Mouse (Mus musculus) forelimb bud, embryonic 11.5 days (tissue): ENCODE results near the gene Sds.
A peak's percentile ranks its signal among the peaks of the same experiment; 100 is the strongest.

Experiments
- DNase-seq: peaks from one replicate; pipeline ENCODE4 v3.0.0-alpha.2; 2012; ENCODE audit warnings: low read depth, low spot score

Gene Sds

DNA sequence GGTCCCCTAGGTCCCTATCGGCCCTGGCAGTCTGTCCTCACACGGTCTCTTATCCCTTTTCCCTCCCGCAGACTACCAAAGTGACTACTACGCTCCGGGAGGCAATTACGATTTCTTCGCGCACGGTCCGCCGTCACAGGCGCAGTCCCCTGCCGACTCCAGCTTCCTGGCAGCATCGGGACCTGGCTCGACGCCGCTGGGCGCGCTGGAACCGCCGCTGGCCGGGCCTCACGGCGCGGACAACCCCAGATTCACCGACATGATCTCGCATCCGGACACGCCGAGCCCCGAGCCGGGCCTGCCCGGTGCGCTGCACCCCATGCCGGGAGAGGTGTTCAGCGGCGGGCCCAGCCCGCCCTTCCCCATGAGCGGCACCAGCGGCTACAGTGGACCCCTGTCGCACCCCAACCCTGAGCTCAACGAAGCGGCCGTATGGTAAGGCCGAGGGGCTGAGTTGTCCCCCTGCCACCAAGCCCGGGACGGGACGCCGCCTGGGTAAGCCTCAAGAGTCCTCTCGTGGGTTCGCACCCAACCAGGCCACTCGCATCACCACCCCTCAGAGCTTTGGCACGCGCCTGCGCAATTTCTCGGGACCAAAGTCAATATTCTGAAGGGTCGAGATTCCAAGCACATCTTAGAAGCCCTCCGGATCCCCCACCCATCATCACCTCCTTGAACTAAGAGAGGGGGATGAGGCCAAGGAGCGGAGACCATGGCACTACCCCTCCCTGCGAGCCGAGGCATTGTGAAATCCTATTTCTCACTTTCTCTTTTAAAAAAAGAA is 36.2 kb upstream of the Sds start:
- no peak for DNase-seq

DNA sequence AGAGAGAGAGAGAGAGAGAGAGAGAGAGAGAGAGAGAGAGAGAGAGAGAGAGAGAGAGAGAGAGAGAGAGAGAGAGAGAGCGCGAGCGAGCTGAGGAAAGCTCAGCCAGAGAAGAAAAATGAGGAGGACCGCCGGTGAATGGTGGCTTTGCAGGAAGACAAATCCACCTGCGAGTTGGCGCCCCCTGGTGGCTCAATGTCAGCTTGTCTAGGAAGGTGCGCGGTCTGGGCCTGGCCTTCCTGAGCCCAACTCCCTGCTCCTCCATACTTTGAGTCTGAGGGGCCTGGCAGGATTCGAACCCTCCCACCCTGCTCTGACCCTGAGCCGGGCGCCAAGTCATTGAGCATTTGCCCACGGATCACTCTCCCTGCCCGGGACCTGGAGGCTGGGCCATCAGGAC is 35.6 kb upstream of the Sds start:
- peak; percentile 92 for DNase-seq

DNA sequence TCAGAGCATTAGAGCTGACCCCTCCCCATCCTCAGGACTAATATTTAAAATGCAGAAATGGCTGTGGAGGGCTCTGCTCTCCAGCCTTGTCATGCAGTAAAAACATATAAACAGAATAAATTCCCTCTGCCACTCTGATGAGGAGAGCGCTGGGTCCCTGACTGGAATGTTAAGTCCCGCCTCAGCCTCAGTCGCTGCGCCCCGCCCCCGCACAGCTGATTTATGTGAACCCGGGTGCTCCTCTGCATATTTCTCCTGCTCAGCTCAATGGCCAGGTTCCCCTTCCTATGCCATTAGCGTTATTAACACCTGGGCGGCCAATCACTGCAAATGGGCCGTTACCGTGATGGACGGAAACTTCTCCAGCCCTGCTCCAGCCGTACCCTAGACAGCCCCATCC is 29.0 kb upstream of the Sds start:
- no peak for DNase-seq

DNA sequence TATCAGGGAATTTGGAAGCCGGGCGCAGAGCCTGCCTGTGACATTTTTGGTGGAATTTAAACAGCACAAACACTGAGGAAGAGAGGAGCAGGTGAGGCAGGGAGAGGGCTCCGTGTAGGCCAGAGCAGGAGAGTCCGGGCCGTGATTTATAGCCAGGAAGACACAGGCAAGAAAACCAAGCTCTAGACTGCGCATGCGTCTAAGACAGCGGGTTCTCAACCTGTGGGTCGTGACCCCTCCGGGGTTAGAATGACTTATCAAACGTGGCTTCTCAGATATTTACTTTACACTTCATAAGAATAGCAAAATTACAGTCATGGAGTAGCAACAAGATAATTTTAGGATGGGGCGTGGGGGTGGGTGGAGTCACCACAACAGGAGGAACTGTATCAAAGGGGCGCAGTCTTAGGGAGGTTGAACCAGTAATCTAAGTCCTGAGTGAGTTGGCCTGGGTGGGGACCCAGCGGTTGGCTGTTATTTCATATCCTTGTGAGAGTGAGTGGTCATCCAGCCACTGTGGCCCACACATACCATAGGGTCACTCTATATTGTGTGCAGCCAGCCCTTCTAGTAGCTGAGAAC is 21.5 kb upstream of the Sds start:
- no peak for DNase-seq

DNA sequence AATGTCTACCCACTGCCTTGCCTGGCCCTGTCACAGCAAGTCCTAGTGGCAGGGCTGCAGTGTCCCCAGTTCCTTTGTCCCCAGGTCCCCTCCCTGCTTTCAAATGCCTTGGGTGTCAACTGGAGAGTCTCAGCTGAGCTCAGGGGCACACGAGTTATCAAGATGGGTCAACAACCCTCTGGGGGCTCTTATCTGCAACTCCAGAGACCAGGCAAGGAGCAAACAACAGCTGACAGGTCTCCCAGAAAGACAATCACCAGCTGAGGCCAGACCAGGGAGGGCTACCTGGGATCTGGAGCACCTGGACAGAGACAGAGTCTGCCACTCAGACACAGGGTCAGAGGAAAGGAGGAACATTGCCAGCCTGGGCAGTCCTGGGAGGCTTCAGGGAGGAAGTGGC is 20.1 kb upstream of the Sds start:
- no peak for DNase-seq

DNA sequence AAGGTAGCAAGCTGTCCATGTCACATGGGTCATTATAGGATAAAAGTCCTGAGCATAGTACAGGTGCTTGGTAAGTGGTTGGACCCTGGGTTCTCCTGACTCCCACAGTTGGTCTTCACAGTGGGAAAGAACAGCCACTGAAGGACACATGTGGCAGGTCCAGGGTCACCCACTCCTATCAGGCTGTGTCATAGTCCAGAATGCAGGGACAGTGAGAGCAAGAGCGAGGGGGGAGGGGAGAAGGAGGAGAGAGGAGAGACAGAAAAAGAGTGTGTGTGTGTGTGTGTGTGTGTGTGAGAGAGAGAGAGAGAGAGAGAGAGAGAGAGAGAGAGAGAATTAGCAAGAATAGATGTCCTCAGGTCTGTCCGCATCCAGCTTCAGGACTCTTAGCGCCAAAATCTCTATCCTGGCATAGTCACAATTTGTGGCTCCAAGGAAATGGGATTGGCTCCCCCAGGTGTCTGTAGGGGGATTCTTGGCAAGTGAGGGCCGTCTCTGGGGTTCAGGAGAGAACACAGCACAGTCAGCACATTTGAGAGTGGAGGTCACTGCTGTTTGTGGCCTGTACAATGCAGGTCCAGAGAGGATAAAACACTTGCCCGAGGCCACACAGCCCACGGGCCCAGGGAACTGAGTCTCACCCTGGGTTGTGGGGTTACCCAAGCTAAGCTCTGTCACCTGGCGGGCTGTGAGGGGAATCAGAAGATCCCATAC is 19.3 kb upstream of the Sds start:
- DNase-seq = no peak

DNA sequence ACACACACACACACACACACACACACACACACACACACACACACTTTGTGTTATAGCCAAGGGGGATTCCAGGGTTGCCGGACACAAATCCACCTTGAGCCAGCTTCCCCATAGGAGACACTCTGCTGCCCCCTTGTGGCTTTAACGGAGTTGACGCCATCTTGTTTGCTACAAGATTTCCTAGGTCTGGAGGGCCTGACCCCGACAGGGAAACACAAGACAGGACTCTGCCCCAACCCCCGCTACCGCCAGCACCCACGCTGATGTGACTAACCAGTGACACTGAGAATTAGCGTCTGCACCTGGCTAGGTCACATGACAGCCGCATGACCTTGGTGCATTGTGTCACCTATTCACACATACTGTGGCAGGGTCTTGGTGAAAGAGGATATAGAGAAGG is 18.7 kb upstream of the Sds start:
- DNase-seq = peak; percentile 86

DNA sequence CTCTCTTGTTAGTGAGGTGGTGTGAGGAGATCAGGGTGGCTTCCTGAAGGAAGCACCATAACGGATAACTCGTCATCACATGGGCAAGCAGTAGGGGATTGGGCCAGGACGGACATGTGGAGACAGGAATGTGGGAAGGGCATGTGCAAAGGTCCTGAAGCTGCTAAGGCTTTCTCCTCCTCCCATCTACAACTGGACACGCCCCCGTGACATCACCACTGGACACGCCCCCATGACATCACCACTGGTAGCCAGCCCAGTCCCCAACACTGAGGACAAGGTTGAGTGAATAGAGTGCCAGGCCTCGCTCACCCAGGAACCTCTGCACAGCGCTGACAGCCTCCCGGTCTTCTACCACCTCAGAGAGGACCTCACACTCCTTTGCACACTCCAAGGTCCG is 17.2 kb upstream of the Sds start:
- no peak for DNase-seq

DNA sequence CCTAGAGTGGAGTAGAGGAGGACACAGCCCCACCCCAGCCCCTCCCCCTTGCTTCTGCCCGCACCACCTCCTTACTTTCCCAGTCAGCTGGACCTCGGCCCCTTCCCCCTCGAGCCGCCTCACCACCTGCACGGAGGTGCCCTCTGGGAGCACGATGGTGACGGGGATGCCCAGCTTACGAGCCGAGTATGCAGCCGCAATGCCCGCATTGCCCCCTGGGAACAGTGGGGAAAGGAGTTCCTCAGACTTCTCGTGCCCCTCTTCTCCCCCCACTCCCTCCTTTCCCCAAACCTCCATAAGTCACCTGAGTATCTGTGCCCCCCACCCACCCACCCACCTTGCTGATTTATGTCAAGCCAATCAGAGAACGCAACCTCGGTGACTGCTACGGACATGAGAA is 14.4 kb upstream of the Sds start:
- DNase-seq = no peak

DNA sequence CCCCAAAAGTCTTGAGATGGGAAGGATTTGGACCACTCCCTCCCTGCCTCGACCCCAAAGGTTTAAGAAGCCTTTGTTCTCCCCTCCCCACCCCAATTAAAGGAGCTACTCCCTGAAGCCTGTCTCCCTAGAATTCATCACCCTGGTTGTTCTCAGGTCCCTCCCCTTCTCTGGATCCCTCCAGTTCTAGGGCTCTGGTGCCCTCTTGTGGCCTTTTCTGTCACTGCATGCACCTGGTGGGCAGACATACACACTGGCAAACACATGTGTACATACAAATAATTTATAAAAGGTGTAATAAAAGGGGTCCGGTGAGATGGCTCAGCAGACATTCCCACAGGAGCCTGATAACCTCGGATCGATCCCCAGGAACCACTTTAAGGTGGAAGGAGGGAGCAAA is 12.0 kb upstream of the Sds start:
- no peak for DNase-seq

DNA sequence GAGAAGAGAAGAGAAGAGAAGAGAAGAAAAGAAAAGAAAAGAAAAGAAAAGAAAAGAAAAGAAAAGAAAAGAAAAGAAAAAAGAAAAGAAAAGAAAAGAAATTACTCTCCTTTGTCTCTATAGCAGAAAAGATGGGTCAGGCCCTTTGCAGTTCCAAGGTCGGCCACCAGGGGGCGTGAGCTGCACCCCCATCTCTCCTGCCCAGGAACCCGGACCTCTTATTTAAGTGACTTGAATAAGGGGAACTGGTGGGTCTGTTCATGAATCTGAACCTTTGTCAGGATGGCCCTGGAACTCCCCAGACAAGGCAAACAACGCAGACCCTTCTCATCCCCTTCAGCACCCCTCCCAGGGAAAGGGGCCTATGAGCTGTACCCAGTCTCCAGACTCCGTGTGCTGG is 11.3 kb upstream of the Sds start:
- DNase-seq = no peak

DNA sequence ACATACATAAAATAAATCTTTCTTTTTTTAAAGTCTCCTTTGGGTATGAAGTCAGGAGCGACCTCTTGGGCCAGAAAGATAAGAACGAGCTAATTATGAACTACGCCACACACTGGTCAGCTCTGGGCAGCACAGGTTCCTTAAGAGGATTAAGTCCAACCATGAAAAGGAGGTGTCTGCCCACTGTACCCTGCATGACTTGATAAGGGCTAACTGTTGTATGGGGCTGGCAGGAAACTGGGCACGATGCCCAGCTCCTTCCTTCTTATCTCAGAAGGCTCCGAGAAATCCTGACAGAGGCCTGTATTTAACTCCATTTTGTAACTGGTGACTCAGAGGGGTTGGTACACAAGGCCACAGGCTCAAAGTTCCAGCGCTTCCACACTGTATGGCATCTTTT is 10.5 kb upstream of the Sds start:
- no peak for DNase-seq

DNA sequence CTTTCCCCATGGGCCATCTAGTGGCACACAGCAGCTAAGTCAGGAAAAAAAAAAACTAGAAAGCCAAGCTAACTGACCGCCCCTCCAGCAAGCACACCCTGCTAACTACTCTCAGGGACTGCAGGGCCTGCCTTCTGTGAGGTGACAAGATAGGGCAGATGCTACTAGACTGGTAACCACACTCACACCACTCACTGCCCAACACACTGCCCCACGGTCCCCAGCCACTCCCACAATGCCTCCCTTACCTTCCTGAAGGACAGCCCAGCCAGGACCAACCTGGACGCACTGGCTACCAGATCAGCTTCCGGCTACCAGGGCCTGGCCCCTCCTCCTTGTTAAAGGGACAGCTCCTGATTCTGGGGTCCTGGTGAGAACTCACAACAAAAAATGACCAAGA is 9.3 kb upstream of the Sds start:
- no peak for DNase-seq

DNA sequence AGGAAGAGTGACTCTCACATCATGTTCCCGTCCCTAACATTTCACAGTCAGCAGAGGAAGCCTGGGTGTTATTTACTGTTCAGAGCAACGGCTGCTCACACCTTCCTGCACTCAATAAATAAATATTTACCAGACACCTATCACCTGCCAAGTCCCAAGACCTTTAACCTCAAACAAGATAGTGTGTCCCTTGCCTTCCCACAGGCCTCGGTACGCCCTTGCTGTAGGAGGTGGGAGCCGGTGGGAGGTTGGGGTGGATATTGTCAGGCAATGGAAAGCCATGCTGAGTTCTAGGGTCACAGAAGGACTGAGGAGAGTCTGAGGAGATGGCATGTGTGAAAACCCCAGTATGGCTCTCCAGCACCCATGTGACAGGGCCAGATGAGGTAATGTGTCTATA is 8.0 kb upstream of the Sds start:
- DNase-seq = no peak

DNA sequence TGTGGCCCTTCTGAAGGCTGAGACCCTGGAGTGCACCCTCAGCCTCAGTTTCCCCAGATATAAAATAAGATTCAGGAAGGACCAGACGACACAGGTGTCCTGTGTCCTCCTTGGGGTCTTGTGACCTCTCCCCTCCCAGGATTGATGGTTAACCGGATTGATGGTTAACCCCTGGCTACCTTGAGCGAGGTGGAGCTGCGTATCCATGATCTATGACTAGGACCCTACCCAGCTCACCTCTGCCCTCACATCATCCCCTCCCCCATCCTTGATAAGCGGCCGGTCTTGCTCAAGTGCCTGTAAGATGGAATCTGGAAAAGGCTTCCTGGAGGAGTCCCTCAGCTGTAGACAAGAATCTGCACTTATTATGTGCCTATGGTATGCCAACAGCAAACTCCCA is 7.5 kb upstream of the Sds start:
- no peak for DNase-seq

DNA sequence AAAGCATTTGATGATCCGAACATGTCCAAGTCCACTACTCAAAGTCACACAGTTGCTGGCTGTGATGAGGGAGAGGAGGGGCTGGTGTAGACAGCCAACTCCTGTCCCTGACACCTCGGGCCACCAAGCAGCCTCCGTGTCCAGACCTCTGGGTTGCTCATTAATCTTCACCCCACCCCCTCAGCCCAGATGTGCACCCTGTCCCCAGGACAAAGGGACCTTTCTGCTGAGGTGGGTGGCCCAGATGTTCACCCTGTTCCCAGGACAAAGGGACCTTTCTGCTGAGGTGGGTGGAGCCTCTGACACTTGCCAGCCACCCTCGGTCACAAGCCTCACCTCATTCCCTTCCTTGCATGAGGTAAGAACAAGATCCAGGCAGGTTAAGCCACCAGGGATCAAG is 4.8 kb upstream of the Sds start:
- DNase-seq = no peak

DNA sequence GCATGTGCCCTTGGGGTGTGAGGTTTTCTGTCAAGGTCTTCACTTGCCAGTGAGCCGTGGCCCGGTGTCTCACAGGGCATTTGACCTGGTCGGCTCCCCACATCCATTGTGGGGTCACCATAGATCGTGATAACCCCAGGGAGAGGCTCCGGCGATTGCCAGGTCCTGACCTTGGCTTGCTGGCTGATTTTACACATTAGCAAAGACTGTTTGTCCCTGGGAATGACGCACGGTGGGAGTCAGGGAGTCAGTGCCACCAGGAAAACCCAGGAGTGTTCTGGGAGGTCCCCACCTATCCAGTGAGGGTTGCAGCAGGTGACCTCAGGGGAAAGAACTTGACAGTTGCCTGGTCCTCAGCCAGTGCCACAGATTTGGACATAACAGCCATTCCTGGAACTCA is 3.6 kb upstream of the Sds start, which contains the start of gene Sdsl:
TSS of gene Sdsl (minus strand) at position 41 of the 400 bp plus-strand sequence.
- DNase-seq = no peak

DNA sequence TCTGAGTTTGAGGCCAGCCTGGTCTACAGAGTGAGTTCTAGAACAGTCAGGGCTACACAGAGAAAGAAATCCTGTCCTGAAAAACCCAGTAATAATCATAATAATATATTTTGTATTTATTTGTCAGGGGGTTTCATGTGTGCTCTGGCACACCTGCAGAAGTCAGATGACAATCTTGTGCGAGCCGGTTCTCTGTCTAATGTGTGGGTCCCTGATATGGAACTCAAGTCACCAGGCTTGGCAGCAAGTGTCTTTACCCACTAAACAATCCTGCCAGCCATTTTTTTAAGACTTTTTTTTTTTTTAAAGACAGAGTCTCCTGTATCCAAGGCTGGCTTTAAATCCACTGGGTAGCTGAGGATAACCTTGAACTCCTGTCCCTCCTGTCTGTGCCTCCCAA is 3.0 kb upstream of the Sds start:
- DNase-seq = no peak

DNA sequence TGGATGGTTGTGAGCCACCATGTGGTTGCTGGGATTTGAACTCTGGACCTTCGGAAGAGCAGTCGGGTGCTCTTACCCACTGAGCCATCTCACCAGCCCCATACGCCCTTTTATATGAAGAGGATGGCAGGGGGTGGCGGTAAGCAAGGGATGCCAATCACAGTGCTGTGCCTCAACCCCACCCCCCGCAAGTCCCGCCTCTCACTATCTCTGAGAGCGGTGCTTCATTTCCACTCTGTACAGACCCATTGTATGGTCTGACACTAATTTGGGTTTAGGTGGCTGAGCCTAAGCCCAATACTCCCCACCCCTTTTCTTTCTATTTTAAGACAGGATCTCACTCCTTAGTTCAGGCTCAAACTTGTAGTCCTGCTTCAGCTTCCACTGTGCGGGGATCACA is 465 bp upstream of the Sds start:
- DNase-seq = no peak

DNA sequence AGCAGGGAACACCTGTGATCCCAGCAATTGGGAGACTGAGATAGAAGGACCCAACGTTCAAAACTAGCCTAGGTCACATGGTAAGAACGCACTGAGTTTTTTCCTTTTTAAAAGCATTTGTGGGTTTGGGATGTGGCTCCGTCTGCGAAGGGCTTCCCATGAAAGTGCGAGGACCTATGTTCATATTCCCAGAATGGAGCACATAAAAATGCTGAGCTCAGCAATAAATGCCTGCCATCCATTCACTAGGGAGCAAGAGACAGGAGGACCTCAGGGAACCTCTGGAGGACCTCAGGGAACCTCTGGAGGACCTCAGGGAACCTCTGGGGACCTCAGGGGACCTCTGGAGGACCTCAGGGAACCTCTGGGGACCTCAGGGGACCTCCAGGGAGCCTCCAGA is 1.7 kb downstream of the Sds start:
- DNase-seq = no peak

DNA sequence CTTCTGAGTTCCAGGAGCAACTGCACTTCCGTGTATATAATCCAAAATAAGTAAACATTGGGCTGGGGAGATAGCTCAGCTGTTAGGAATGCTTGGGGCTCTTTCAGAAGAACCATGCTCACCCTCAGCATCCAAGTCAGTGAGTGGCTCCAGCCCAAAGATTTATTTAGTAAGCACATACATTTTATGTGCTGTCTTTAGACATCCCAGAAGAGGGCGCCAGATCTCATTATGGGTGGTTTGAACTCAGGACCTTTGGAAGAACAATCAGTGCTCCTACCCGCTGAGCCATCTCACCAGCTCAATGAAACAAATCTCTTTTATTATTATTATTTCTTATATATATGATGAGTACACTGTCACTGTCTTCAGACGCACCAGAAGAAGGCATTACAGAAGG is 3.2 kb downstream of the Sds start:
- DNase-seq = no peak

DNA sequence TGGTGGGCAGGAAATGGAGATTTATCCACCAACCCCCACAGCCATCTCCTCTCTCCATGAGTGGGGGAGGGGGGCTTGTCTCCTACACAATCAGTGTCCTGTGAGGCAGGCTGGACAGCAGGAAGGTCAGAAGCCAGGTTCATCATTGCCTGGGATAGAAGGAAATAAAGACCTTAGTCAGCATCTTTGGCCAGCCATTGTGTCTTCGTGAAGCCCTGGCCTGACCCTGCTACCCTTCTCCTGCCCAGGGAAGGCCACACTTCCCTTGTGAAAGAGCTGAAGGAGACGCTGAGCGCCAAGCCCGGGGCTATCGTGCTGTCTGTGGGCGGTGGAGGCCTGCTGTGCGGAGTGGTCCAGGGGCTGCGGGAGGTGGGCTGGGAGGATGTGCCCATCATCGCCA is 4.9 kb downstream of the Sds start:
- no peak for DNase-seq

DNA sequence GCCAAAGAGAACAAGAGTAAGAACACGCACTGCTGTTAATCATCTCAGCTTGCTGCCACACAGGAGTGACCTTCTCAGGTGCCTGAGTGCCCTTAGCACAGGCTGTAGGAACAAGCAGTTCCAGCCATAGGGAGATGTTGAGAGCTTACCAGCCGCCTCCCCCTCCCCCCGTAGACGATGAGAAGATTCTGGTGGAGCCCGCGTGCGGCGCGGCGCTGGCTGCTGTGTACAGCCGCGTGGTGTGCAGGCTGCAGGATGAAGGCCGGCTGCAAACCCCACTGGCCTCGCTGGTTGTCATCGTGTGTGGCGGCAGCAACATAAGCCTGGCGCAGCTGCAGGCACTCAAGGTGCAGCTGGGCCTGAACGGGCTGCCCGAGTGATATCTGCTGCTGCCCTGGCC is 7.1 kb downstream of the Sds start:
- DNase-seq = no peak
